Mouse (Mus musculus) heart, postnatal 0 days (tissue): ENCODE results near the gene Fosl1. TPM values are rescaled to one million over a fixed set of nuclear protein-coding genes. Genes with fewer than 3 reads are reported as not detected.

Experiments used
- ATAC-seq: fragments of 200-750 bp; cut with Nextera tagmentation; 2 replicates; pipeline ENCODE4 v1.8.0; 2017; ENCODE audit warnings: low read depth, moderate number of reproducible peaks, moderate library complexity; ENCODE audit not compliant: insufficient read depth
- DNase-seq: peaks from one replicate; pipeline ENCODE4 v3.0.0-alpha.2; 2016; ENCODE audit warnings: low spot score
- H3K27ac ChIP-seq: fragments of 300-500 bp; sonication (generic); 2 replicates; pipeline ENCODE4 v1.5.1; 2014; ENCODE audit warnings: low read depth, mild to moderate bottlenecking
- H3K27me3 ChIP-seq: fragments of 300-500 bp; sonication (generic); 2 replicates; pipeline ENCODE4 v1.6.1; 2014; ENCODE audit warnings: low read length, mixed read lengths; ENCODE audit not compliant: control insufficient read depth, insufficient read depth
- H3K36me3 ChIP-seq: fragments of 300-500 bp; sonication (generic); replicated peaks from 2 replicates; pipeline ENCODE4 v1.6.1; 2014; ENCODE audit warnings: low read length, mixed read lengths; ENCODE audit not compliant: control insufficient read depth, insufficient read depth
- H3K4me1 ChIP-seq: fragments of 300-500 bp; sonication (generic); 2 replicates; pipeline ENCODE4 v1.6.1; 2014; ENCODE audit warnings: antibody characterized with exemption; ENCODE audit not compliant: control insufficient read depth, insufficient read depth
- H3K4me2 ChIP-seq: fragments of 300-500 bp; sonication (generic); 2 replicates; pipeline ENCODE4 v1.6.1; 2014; ENCODE audit warnings: low read depth, mild to moderate bottlenecking, low read length, moderate library complexity
- H3K4me3 ChIP-seq: fragments of 300-500 bp; sonication (generic); 2 replicates; pipeline ENCODE4 v1.5.1; 2014; ENCODE audit warnings: low read depth, low read length
- H3K9ac ChIP-seq: fragments of 300-500 bp; sonication (generic); replicated peaks from 2 replicates; pipeline ENCODE4 v1.6.1; 2014; ENCODE audit warnings: low read depth, low read length, mixed read lengths
- H3K9me3 ChIP-seq: fragments of 300-500 bp; sonication (generic); replicated peaks from 2 replicates; pipeline ENCODE4 v1.6.1; 2016; ENCODE audit warnings: low read length; ENCODE audit not compliant: control insufficient read depth
- CTCF ChIP-seq: IDR thresholded peaks from 2 replicates; pipeline ENCODE4 v1.5.1; 2016; ENCODE audit warnings: antibody characterized with exemption, control low read depth, low read depth
- EP300 ChIP-seq: IDR thresholded peaks from 2 replicates; pipeline ENCODE4 v1.6.1; 2016; ENCODE audit warnings: antibody characterized with exemption, low read depth
- WGBS: fragments of 180-500 bp; shearing (Covaris S2); extraction: QIAGEN DNeasy Blood & Tissue Kit; methylation state at CpG from one replicate; pipeline ENCODE4 v1.1.7; 2014; 5-methylcytosine and 5-hydroxymethylcytosine counted together
- polyA plus RNA-seq: library from polyadenylated mRNA; unstranded; fragments of >200 nt; fragmentation: Nextera tagmentation; extraction: Ambion mirVana; gene quantifications from 2 replicates; pipeline ENCODE4 v1.2.1, GENCODE M21; 2015
- total RNA-seq: library from RNA; depleted of rRNA; stranded (reverse); fragments of >200 nt; gene quantifications from 2 replicates; pipeline ENCODE4 v1.2.3, GENCODE M21; 2014; ENCODE audit warnings: low replicate concordance

The Fosl1 gene
- total and polyA plus RNA-seq, 2 experiments from 2014 or later = 0.12 TPM; not detected in 1

DNA sequence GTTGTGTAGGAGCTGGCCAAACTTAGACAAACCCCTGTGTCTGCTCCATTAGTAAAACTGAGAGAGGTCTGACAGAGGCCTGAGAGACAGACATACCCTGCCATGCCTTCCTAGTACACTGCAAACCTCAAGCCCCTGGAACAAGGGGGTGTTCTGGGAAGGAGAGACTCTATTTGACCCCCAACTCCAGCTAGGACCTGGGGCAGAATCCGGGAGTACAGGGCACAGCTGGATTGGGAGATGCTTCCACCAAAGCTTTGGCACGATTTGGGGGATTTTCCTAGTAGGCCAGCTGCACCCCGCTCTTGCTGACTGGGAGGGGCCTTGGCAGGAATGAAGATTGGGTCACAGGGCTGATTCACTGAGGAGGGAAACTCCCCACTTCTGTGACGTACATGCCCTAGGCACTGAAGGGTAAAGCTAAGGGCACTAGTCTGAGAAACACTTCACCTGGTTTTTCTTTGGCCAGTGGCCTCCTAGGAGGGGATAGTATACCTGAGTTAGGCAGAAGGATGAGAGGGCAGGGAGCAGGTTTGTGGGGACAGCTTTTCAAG, 15.4 kb upstream of the Fosl1 start:
- Histone ChIP-seq H3K9me3 (no peaks in the 10 kb centered on the region), H3K9ac (no peak overlapping the region), H3K27me3 (no peaks in the 10 kb centered on the region), H3K4me1 (peaks cover 9% of the 10 kb centered on the region), H3K4me2 (no peak overlapping the region), H3K4me3 (no peak overlapping the region), H3K27ac (no peak overlapping the region), H3K36me3 (peaks cover 4% of the 10 kb centered on the region; the same call in 1 of the 2 replicates)
- 76% methylated on average over 4 of the region's 4 CpGs for WGBS
- ATAC-seq = no peak
- TF ChIP-seq CTCF = no peak
- TF ChIP-seq EP300 = no peak
- DNase-seq = no peak

DNA sequence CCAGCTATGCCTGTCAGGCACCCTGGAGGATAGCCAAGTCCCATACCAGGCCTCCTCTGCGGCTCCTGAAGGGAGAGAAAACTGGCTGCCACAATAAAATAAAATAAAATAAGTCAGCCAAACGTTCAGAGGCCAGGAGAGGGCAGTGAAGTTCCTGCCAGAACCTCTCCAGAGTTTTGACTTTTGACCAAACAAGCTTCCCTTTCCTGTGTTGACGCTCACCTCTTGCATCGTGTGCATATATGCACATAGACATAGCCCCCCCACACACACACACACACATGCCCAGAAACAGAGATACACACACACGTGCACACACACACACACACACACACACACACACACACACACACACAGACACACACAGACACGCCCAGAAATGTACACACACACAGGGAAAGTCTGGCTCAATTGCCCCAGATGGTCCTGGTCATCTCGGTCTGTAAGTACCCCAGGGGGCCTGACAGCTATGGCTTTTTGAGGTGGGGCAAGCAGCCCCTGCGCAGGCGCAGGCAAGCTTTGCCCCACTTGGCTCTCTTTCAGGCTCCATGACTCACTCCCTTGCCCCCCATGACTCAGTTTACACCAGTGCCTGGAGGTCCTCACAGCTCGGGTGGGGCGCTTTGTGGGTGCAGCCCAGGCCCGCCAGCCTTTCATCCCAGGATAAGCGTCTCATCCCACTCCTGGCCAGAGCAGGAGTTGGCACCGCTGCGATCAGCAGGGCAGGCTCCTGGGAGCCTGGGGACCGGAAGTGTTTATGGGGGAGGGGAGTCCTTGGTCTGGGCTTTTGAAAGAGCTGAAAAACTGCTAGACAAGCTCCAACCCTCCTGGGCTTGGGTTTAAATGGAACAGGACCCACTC, 14.1 kb upstream of the Fosl1 start:
- H3K4me1 ChIP-seq = peaks cover 9% of the 10 kb centered on the region
- peak; percentile 85 for DNase-seq
- TF ChIP-seq EP300 = no peak
- TF ChIP-seq CTCF = peak; percentile 60
- H3K9me3 ChIP-seq = no peaks in the 10 kb centered on the region
- WGBS = 4% methylated on average over 16 of the region's 16 CpGs
- peak; percentile 74 for ATAC-seq
- peak overlapping the region; percentile 73 for H3K4me2 ChIP-seq
- no peaks in the 10 kb centered on the region for H3K27me3 ChIP-seq
- H3K27ac ChIP-seq = peak overlapping the region; percentile 69
- H3K36me3 ChIP-seq = no peaks in the 10 kb centered on the region
- peak overlapping the region; percentile 37 for H3K4me3 ChIP-seq
- peak overlapping the region; percentile 52 for H3K9ac ChIP-seq

DNA sequence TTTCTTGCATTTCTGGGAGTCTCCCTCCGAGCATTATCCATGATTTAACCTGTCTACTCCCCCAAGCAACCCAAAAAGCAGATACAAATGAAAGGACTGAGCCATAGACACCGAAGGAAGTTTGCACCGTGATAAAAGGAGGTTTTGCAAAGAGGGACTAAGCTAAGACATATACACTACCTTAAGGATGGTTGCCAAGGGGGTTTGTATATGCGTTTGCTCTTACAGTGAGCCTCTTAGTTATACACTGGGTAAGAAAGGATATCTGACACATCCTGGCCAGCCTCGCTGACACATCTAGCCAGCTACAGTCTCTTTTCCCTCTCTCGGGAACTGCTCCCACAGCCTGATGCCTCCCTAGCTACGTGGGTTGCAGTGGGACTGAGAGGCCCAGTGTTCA, 13.4 kb upstream of the Fosl1 start:
- DNase-seq (no peak), ATAC-seq (no peak)
- WGBS = 41% methylated on average over 7 of the region's 7 CpGs
- no peaks in the 10 kb centered on the region for H3K27me3 ChIP-seq
- H3K4me3 ChIP-seq = no peak overlapping the region
- H3K9me3 ChIP-seq = no peaks in the 10 kb centered on the region
- no peak for TF ChIP-seq EP300
- TF ChIP-seq CTCF = no peak
- H3K27ac ChIP-seq = peak overlapping the region; percentile 69; the same call in 1 of the 2 replicates
- H3K9ac ChIP-seq = no peak overlapping the region
- peaks cover 9% of the 10 kb centered on the region for H3K4me1 ChIP-seq
- H3K4me2 ChIP-seq = peak overlapping the region; percentile 73
- H3K36me3 ChIP-seq = no peaks in the 10 kb centered on the region

DNA sequence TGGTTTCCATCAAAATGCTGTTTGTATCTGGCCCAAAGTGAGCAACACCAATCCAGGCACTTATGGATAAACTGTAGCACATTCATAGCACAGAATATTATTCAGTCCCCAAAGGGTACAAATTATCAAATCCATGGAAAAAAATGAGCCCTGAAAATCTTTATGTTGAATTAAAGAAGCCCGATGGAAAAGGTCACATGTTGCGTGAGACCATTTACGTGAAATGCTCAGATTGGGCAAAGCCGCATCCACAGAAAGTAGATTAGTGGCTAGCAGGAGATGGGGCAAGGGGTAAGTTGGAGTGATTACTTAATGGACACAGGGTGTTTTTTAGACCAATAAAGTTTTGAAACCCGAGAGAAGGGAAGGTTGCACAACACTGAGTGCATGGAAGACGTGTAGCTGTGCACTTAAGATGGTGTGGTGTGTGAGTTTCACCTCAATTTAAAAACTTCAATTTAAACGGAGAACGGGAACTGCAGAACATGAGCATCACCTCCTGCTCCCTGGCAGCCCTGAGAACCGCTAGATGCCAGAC, 2.9 kb upstream of the Fosl1 start:
- Histone ChIP-seq H3K4me2 (no peak overlapping the region), H3K9ac (no peak overlapping the region), H3K4me1 (peaks cover 16% of the 10 kb centered on the region; the same call in 1 of the 2 replicates), H3K27ac (no peak overlapping the region), H3K4me3 (no peak overlapping the region), H3K9me3 (0 out of 2 replicates have a peak, but pooled peaks cover 8% of the 10 kb centered on the region), H3K36me3 (no peaks in the 10 kb centered on the region), H3K27me3 (peaks cover 26% of the 10 kb centered on the region)
- no peak for ATAC-seq
- WGBS = 55% methylated on average over 9 of the region's 9 CpGs
- no peak for TF ChIP-seq EP300
- TF ChIP-seq CTCF = no peak
- no peak for DNase-seq

DNA sequence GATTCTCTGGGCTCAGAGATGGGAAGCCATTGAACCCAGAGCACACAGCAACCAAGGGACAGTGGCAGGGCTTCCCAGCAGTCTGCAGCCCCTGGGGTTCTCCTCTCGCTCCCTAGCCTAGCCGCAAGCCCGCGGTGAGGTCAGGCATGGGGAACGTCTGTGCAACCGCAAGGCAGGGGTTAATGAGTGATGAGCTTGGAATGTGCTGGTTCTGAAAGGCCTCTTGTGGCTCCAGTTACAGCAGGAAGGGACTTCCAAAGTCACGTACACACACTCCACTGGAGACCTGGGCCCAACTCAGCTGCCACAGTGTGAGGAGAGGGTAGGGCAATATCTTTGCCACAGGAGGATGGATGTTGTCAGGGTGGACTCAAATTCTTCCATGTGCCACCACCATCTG, 2.4 kb upstream of the Fosl1 start:
- Histone ChIP-seq H3K9ac (no peak overlapping the region), H3K27me3 (peaks cover 30% of the 10 kb centered on the region), H3K4me3 (no peak overlapping the region), H3K4me1 (peaks cover 16% of the 10 kb centered on the region; the same call in 1 of the 2 replicates), H3K27ac (no peak overlapping the region), H3K9me3 (0 out of 2 replicates have a peak, but pooled peaks cover 6% of the 10 kb centered on the region), H3K4me2 (no peak overlapping the region), H3K36me3 (no peaks in the 10 kb centered on the region)
- 51% methylated on average over 7 of the region's 7 CpGs for WGBS
- DNase-seq (no peak), ATAC-seq (no peak)
- TF ChIP-seq EP300 (no peak), CTCF (no peak)
